Mouse (Mus musculus) lung, embryonic 15.5 days (tissue): ENCODE results near the gene Ramp3. TPM values are rescaled to one million over a fixed set of nuclear protein-coding genes. Genes with fewer than 3 reads are reported as not detected.
"Not testable (repeated sequence)": the region's sequence is repeated elsewhere in the genome, so short reads cannot be mapped to it uniquely, and the experiment has no call there.

Experiments used
- ATAC-seq: fragments of 200-750 bp; cut with Nextera tagmentation; 2 replicates; pipeline ENCODE4 v1.8.0; 2017; ENCODE audit warnings: moderate number of reproducible peaks, borderline replicate concordance; ENCODE audit not compliant: low FRiP score, low TSS enrichment; ENCODE audit errors: extremely low read depth
- H3K27ac ChIP-seq: fragments of 300-500 bp; sonication (generic); 2 replicates; pipeline ENCODE4 v1.5.1; 2015; ENCODE audit warnings: moderate library complexity, mild to moderate bottlenecking, inconsistent platforms
- H3K27me3 ChIP-seq: fragments of 300-500 bp; sonication (generic); 2 replicates; pipeline ENCODE4 v1.6.1; 2015; ENCODE audit warnings: inconsistent platforms
- H3K36me3 ChIP-seq: fragments of 300-500 bp; sonication (generic); 2 replicates; pipeline ENCODE4 v1.6.1; 2015; ENCODE audit warnings: inconsistent platforms
- H3K4me1 ChIP-seq: fragments of 300-500 bp; sonication (generic); 2 replicates; pipeline ENCODE4 v1.6.1; 2015; ENCODE audit warnings: inconsistent platforms
- H3K4me2 ChIP-seq: fragments of 300-500 bp; sonication (generic); 2 replicates; pipeline ENCODE4 v1.6.1; 2015; ENCODE audit warnings: inconsistent platforms, mild to moderate bottlenecking, moderate library complexity
- H3K4me3 ChIP-seq: fragments of 300-500 bp; sonication (generic); 2 replicates; pipeline ENCODE4 v1.5.1; 2015; ENCODE audit warnings: mild to moderate bottlenecking, inconsistent platforms
- H3K9ac ChIP-seq: fragments of 300-500 bp; sonication (generic); 2 replicates; pipeline ENCODE4 v1.6.1; 2015; ENCODE audit warnings: inconsistent platforms
- H3K9me3 ChIP-seq: fragments of 300-500 bp; sonication (generic); 2 replicates; pipeline ENCODE4 v1.6.1; 2016; ENCODE audit warnings: inconsistent platforms
- WGBS: fragments of 180-500 bp; shearing (Covaris S2); methylation state at CpG from one replicate; pipeline ENCODE4 v1.1.7; 2015; 5-methylcytosine and 5-hydroxymethylcytosine counted together
- polyA plus RNA-seq: library from polyadenylated mRNA; unstranded; fragments of >200 nt; fragmentation: Nextera tagmentation; extraction: Ambion mirVana; gene quantifications from 2 replicates; pipeline ENCODE4 v1.2.1, GENCODE M21; 2015

Ramp3 gene
- polyA plus RNA-seq, 1 experiment from 2014 or later = 2.1 TPM

DNA sequence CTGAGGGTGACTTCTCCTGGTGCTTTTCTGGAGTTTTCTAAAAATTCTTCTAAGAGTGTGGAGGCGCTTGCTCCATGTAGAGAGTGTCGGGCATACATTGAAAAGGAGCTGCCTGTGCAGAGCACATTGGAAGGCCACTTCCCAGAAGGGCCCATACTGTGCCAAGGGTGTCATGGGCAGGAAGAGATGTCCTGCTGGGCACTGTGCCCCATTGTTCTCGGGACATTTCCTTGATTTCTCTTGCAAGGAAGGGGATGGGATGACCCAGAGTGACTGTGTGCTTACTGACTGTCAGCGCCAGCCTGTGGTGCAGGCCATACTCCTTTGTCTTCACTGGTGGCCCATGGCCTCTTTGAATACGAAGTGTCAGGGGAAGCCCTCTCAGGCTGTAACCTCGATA is 19.2 kb upstream of the Ramp3 start:
- no peak for ATAC-seq
- H3K4me3 ChIP-seq = no peak overlapping the region
- 67% methylated on average over 6 of the region's 6 CpGs for WGBS
- no peaks in the 10 kb centered on the region for H3K27me3 ChIP-seq
- no peaks in the 10 kb centered on the region for H3K9me3 ChIP-seq
- H3K27ac ChIP-seq = no peak overlapping the region
- H3K4me1 ChIP-seq = no peaks in the 10 kb centered on the region
- no peak overlapping the region for H3K4me2 ChIP-seq
- H3K36me3 ChIP-seq = no peaks in the 10 kb centered on the region
- H3K9ac ChIP-seq = no peak overlapping the region

DNA sequence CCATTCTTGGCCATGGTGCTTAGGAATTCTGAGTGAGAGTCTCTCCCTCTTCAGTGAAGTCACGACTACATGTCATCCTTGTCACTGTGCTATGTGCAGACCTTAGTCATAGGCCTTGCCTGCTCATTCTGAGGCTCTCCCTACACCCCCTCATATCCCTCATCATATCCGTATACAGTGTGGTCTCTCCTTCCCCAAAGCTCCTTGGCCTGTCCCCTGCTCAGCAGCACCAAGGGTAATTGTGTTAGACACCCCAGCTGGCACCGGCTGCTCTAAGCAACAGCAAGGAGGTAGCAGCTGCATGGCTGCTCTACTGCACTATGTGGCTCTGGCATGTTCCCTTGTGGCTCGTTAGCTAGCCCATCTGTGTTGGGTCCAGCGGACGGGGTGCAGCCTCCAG is 13.8 kb upstream of the Ramp3 start:
- ATAC-seq = no peak
- Histone ChIP-seq H3K9ac (no peak overlapping the region), H3K36me3 (no peaks in the 10 kb centered on the region)

DNA sequence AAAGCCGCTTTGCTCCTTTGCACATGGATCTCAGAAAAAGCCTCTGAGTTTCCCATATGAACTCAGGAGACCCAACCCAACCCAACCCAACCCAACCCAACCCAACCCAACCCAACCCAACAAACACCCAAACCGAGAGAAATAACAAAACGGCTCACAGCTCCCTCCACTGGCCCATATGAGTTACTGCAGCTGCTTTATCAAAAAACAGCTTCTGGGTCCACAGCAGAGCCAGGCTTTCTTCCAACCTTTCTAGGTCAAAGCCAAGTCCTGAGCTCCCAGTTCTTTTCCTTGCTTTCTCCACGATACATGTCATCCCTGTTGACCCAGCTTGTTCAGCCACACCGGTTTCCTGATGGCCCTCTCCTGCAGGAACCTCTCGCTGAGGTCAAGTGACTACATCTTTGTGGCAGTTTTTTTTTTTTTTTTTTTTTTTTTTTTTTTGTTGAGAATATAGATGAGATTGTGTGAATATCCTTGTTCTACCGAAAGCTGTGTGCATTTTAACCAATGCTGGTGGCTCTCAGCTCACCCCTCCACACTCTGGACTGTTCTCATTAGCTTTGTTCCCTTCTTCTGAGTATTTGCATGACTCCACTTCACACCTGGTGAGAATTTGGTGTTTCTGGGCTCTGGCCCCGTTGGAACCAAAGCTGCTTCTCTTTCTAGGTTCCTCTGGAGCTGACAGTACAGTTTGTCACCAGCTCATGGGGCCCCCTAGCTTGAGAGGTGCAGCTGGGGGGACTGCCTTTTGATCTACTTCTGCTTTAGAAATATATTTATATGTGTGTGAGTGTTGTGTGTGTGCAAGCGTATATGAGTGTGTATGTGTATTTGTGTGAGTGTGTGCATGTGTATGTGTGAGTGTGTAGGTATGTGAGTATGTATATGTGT is 10.2 kb upstream of the Ramp3 start:
- Histone ChIP-seq H3K36me3 (no peaks in the 10 kb centered on the region), H3K4me3 (no peak overlapping the region), H3K9me3 (no peaks in the 10 kb centered on the region), H3K4me1 (no peaks in the 10 kb centered on the region), H3K9ac (no peak overlapping the region), H3K27me3 (no peaks in the 10 kb centered on the region), H3K27ac (no peak overlapping the region), H3K4me2 (no peak overlapping the region)
- no peak for ATAC-seq
- 51% methylated on average over 9 of the region's 9 CpGs for WGBS

More for the DNA sequence above, 13.8 kb upstream of the Ramp3 start:
- Histone ChIP-seq H3K27me3 (no peaks in the 10 kb centered on the region), H3K4me3 (no peak overlapping the region), H3K4me2 (no peak overlapping the region), H3K4me1 (no peaks in the 10 kb centered on the region), H3K9me3 (no peaks in the 10 kb centered on the region), H3K27ac (no peak overlapping the region)
- WGBS = 78% methylated on average over 6 of the region's 6 CpGs

DNA sequence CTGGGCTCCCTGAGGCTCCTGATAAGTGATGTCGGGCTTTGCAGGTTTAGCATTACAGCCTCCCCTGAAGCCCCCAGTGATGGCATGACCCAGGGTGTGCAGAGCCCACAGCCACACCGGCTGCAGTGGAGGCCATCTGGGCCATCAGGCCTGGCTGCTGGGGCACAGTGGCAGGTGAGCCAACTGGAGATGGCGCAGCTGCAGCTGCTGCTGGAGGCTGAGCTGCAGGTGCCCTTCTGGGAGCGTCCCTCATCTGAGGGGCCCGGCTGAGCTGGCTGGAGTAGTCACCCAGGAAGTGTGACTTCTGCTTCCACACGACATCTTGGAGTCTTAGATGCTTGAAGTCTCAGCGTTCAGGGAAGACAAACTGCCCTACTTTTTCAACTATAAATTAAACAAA is 7.8 kb upstream of the Ramp3 start:
- no peaks in the 10 kb centered on the region for H3K9me3 ChIP-seq
- no peak overlapping the region for H3K4me2 ChIP-seq
- H3K9ac ChIP-seq = no peak overlapping the region
- no peaks in the 10 kb centered on the region for H3K27me3 ChIP-seq
- H3K4me3 ChIP-seq = no peak overlapping the region
- ATAC-seq = no peak
- H3K4me1 ChIP-seq = no peaks in the 10 kb centered on the region
- WGBS = 53% methylated on average over 7 of the region's 7 CpGs
- H3K27ac ChIP-seq = no peak overlapping the region
- no peaks in the 10 kb centered on the region for H3K36me3 ChIP-seq

DNA sequence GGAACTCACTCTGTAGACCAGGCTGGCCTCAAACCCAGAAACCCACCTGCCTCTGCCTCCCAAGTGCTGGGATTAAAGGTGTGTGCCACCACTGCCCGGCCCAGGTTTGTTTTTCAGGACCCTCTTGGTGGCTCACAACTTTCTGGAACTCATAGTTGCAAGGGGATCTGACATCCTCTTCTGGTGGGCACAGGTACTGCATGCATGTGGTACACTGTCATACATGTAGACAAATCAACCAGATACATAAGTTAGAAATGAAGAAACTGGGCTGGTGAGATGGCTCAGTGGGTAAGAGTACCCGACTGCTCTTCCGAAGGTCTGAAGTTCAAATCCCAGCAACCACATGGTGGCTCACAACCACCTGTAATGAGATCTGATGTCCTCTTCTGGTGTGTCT is 5.3 kb upstream of the Ramp3 start:
- not testable (repeated sequence) for ATAC-seq, H3K4me3 ChIP-seq, H3K4me1 ChIP-seq, H3K27me3 ChIP-seq, H3K9ac ChIP-seq, H3K9me3 ChIP-seq, H3K36me3 ChIP-seq, H3K27ac ChIP-seq, H3K4me2 ChIP-seq
- WGBS = 77% methylated on average over 3 of the region's 3 CpGs

DNA sequence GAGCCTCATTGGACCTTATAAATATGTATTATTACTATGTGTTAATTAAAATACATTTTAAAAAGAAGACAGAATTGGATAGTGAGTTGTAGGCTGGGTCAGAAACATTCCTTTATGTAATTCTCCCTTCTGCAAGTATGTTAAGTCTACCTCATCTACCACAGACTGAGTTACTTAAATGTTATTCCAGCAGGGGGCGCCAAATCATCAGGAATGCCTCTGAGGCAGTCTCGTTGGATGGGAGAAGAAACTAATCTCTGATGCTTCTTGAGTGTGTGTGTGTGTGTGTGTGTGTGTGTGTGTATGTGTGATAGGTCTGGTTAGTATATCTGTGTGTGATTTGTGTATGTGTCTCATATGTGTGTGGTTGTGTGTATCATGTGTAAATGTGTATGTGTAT is 3.4 kb upstream of the Ramp3 start:
- WGBS = 4% methylated on average over 2 of the region's 2 CpGs
- ATAC-seq = peak; percentile 27; the same call in 1 of the 2 replicates
- no peaks in the 10 kb centered on the region for H3K9me3 ChIP-seq
- 0 out of 2 replicates have a peak, but pooled peaks cover 3% of the 10 kb centered on the region for H3K4me1 ChIP-seq
- no peak overlapping the region for H3K4me3 ChIP-seq
- H3K4me2 ChIP-seq = no peak overlapping the region
- no peaks in the 10 kb centered on the region for H3K27me3 ChIP-seq
- H3K27ac ChIP-seq = no peak overlapping the region
- no peak overlapping the region for H3K9ac ChIP-seq
- H3K36me3 ChIP-seq = no peaks in the 10 kb centered on the region

DNA sequence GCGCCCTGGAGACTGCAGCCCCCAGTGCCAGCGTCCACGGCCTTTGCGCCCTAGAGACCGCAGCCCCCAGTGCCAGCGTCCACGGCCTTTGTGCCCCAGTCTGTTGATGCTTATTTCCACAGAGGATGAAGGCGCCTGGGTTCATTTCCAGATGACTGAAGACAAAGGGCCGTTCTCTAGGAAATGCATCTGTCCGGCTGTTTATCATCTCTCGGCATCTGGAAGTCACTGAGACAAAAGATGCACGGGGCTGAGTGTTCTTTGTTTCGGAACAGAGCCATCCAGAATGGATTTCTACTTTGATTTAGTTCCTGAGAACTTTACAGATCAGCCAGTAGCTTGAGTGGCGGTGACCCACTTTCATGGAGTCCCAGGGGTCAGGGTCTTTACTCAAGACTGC is 2.9 kb downstream of the Ramp3 start:
- no peak overlapping the region for H3K27ac ChIP-seq
- WGBS = 70% methylated on average over 14 of the region's 14 CpGs
- no peaks in the 10 kb centered on the region for H3K36me3 ChIP-seq
- 0 out of 2 replicates have a peak, but pooled peaks cover 3% of the 10 kb centered on the region for H3K4me1 ChIP-seq
- no peak for ATAC-seq
- no peak overlapping the region for H3K4me3 ChIP-seq
- no peak overlapping the region for H3K9ac ChIP-seq
- no peak overlapping the region for H3K4me2 ChIP-seq
- H3K27me3 ChIP-seq = no peaks in the 10 kb centered on the region
- H3K9me3 ChIP-seq = no peaks in the 10 kb centered on the region

DNA sequence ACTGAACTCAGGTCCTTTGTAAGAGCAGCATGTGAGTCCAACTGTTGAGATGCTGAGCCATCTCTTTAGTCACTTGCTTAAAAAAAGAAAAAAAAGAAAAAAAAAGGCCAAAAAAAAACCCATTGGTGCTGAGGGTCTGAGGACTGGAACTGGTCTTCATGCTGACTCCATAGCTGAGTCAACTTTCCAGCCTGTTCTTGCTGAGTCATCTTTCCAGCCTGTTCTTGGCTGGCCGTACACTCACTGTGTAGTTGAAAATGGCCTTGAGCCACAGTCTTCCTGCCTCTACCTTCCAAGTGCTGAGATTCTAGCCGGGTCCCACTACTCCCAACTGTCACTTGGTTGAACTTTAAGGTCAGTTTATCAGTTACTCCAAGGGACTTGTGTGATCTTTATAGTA is 8.3 kb downstream of the Ramp3 start:
- H3K4me1 ChIP-seq = no peaks in the 10 kb centered on the region
- H3K9ac ChIP-seq = no peak overlapping the region
- H3K9me3 ChIP-seq = no peaks in the 10 kb centered on the region
- no peak overlapping the region for H3K4me2 ChIP-seq
- H3K36me3 ChIP-seq = no peaks in the 10 kb centered on the region
- H3K27me3 ChIP-seq = no peaks in the 10 kb centered on the region
- no peak overlapping the region for H3K4me3 ChIP-seq
- 76% methylated on average over 2 of the region's 2 CpGs for WGBS
- no peak overlapping the region for H3K27ac ChIP-seq
- no peak for ATAC-seq

DNA sequence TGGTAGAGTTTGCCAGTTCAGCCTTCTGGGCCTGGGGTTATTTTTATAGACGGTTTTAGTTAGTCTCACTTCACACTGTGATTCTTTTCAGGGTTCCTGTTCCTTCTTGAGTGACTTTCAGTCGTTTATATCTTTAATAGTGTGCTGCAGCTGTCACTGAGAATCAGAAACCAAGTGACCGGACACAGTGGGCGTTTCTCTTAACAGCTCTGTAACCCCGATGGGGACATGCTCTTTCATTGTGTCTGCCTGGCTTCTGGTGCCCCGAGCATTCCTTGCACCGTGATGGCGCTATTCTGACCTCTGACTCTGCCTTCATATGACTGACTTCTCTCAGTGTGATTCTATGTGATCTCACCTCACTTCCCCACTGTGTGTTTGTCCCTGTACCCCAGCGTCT is 10.7 kb downstream of the Ramp3 start:
- Histone ChIP-seq H3K4me3 (no peak overlapping the region), H3K27me3 (no peaks in the 10 kb centered on the region), H3K9me3 (no peaks in the 10 kb centered on the region), H3K4me1 (no peaks in the 10 kb centered on the region), H3K9ac (no peak overlapping the region), H3K27ac (no peak overlapping the region), H3K36me3 (no peaks in the 10 kb centered on the region), H3K4me2 (no peak overlapping the region)
- 53% methylated on average over 9 of the region's 9 CpGs for WGBS
- no peak for ATAC-seq

DNA sequence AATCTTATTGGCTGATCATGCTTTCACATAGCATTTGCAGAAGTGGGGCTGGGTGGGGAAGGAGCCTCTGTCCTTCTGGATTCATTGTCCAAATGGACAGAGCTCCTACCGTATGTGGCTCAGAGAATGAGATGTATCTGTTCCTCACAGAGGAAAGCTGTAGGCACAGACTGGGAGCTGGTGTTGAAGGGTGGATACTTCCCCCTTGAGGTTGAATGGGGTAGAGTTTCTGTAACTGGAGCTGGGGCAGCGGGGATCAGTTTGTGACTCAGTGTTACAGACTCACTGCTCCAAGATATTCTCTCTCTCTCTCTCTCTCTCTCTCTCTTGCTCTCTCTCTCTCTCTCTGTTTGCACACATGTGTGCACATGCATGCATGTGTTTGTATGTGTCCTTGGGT is 11.7 kb downstream of the Ramp3 start:
- no peaks in the 10 kb centered on the region for H3K36me3 ChIP-seq
- H3K27me3 ChIP-seq = no peaks in the 10 kb centered on the region
- H3K4me2 ChIP-seq = no peak overlapping the region
- H3K27ac ChIP-seq = no peak overlapping the region
- 39% methylated on average over 2 of the region's 2 CpGs for WGBS
- H3K4me1 ChIP-seq = no peaks in the 10 kb centered on the region
- no peak for ATAC-seq
- H3K9ac ChIP-seq = no peak overlapping the region
- H3K9me3 ChIP-seq = no peaks in the 10 kb centered on the region
- H3K4me3 ChIP-seq = no peak overlapping the region

DNA sequence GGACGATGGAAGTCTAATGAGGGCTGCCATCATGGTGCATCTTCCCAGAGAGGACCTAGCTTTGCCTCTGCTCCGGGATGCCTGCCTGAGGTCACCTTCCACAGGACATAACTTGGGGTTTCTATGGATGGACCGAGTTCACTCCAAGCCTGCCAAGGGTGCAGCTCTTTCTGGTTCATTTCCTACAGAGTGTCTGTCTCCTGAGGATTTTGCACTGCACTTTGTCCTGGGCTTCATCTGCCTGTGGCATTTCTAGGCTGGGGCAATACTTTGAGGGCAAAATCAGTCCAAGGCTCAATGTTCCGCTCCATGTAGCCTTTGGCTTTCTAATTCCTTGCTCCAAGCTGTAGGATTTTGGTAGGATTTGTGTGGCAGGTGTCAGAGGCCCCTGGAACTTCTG is 12.5 kb downstream of the Ramp3 start:
- Histone ChIP-seq H3K4me2 (no peak overlapping the region), H3K4me1 (no peaks in the 10 kb centered on the region), H3K36me3 (no peaks in the 10 kb centered on the region), H3K9ac (no peak overlapping the region), H3K4me3 (no peak overlapping the region), H3K27me3 (no peaks in the 10 kb centered on the region), H3K9me3 (no peaks in the 10 kb centered on the region), H3K27ac (no peak overlapping the region)
- ATAC-seq = no peak
- 82% methylated on average over 4 of the region's 4 CpGs for WGBS

DNA sequence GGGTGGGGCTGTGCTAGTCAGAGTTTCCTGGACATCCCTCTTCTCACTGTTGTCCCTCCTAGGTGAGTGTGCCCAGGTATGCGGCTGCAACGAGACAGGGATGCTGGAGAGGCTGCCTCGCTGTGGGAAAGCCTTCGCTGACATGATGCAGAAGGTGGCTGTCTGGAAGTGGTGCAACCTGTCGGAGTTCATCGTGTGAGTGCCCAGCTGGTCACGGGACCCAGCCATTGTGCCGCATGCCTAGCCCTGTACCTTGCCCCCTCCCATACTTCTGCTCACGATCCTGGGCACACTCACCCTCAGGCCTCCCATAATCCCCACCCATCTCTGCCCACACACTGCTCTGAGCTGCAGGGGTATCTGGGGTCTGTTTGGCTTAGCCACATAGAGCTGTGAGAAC is 16.4 kb downstream of the Ramp3 start:
- no peaks in the 10 kb centered on the region for H3K27me3 ChIP-seq
- H3K36me3 ChIP-seq = no peaks in the 10 kb centered on the region
- no peaks in the 10 kb centered on the region for H3K9me3 ChIP-seq
- H3K27ac ChIP-seq = no peak overlapping the region
- H3K9ac ChIP-seq = no peak overlapping the region
- H3K4me1 ChIP-seq = no peaks in the 10 kb centered on the region
- 73% methylated on average over 9 of the region's 9 CpGs for WGBS
- no peak for ATAC-seq
- H3K4me2 ChIP-seq = no peak overlapping the region
- H3K4me3 ChIP-seq = no peak overlapping the region
